Mouse (Mus musculus): ENCODE measurements at regions not wholly inside any gene's neighbourhood (a gene's known extent, or its start where the extent isn't known, plus 50 kb on each side); places are given as distances from the start of the nearest gene placed in this dataset.

DNA sequence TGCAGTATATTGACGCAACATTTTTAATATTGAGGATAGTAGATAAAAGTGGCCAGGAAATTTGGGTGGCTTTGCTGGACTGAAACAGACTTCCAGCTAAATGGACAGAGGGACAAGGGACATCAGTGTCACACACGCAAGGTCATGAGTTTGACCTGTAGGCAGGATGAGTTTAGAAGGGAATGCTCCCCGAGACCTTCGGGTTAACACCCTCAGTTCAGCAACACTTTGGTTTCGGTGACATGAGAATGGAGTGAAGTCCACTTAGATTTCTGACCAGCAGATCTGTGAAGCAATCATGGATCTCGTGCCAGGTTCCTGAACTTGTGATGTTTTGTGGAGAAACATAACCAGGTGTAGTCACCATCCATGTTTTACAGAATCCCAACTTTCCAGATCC is 196.3 kb downstream of the Phlda1 start:
- TF ChIP-seq CTCF (IDR thresholded peaks at IDR 0.05; ENCODE audit: low read depth, low read length) (no peak), POLR2A (IDR thresholded peaks at IDR 0.05; ENCODE audit: borderline replicate concordance, low read depth, low read length) (no peak)

Measured in bone marrow macrophage, adult 2 months (primary cell).